Mouse (Mus musculus): Measurements from ENCODE around the gene Ets2. TPM values are rescaled to one million over a fixed set of nuclear protein-coding genes. Genes with fewer than 3 reads are reported as not detected.

The Ets2 gene
- total RNA-seq, 1 experiment, result 12.8 TPM

GRCm38 (mm10) chr16:95770402-95770801 is 68.5 kb downstream of the Ets2 start:
- no peak overlapping the region for H3K9ac ChIP-seq (ENCODE audit: insufficient read depth, low read depth, low read length, poor library complexity, severe bottlenecking)
- no peak overlapping the region for H3K4me3 ChIP-seq (ENCODE audit: insufficient read depth in 1 of 2, low read depth in 1 of 2, low read length in 2 of 2, poor library complexity in 1 of 2, severe bottlenecking in 1 of 2)
- in situ Hi-C loops (cut with MboI; ENCODE audit: low sequenced_read_pairs in 2 of 2, unreplicated experiment in 2 of 2), result no loop called here
- DNase-seq (ENCODE audit: low read depth, low spot score), result no peak
- H3K36me3 ChIP-seq (ENCODE audit: control insufficient read depth, insufficient read depth, low read length, poor library complexity, severe bottlenecking), result no peaks in the 10 kb centered on the region
- no peak for TF ChIP-seq CHD2 (IDR thresholded peaks at IDR 0.05; ENCODE audit: low read depth, low read length)
- no peak for TF ChIP-seq ZC3H11A (IDR thresholded peaks at IDR 0.05; ENCODE audit: borderline replicate concordance, low read depth, low read length)
- TF ChIP-seq MAFK (IDR thresholded peaks at IDR 0.05; ENCODE audit: insufficient read depth, low read depth, low read length), result no peak
- TF ChIP-seq HCFC1 (IDR thresholded peaks at IDR 0.05; ENCODE audit: borderline replicate concordance, insufficient read depth, low read length), result no peak
- TF ChIP-seq ZNF384 (IDR thresholded peaks at IDR 0.05; ENCODE audit: low read depth, low read length), result no peak
- H3K4me1 ChIP-seq (ENCODE audit: control insufficient read depth in 2 of 2, insufficient read depth in 2 of 2, low read length in 2 of 2, poor library complexity in 1 of 2), result peaks cover 11 to 43% of the 10 kb centered on the region in 2 experiments
- no peaks in the 10 kb centered on the region for H3K9me3 ChIP-seq (ENCODE audit: control insufficient read depth, insufficient read depth, low read depth, low read length)
- no peak overlapping the region for H3K27ac ChIP-seq (ENCODE audit: insufficient read depth, low read depth, low read length, poor library complexity, severe bottlenecking)

Other genes with a start within 250 kb of the Ets2 start
- 0.18 and 0.26 TPM in 2 replicates for gene Erg, start 115.5 kb upstream of the Ets2 start, total RNA-seq (2012; rRNA removed)

Data from ES-E14 (cell line).